Mouse (Mus musculus) MEL (cell line): ENCODE measurements around the gene Zfp668. TPM values are rescaled to one million over a fixed set of nuclear protein-coding genes. Genes with fewer than 3 reads are reported as not detected.

Experiments used
- DNase-seq: peaks from one replicate; pipeline ENCODE4 v3.0.0; 2011; ENCODE audit warnings: low read depth, low spot score
- H3K27ac ChIP-seq: 2 replicates; pipeline ENCODE4 v1.5.1; 2012; ENCODE audit warnings: low read depth, mild to moderate bottlenecking, control low read depth, low read length, moderate library complexity; ENCODE audit not compliant: control insufficient read depth
- H3K27me3 ChIP-seq, 2 experiments: fragments of 150-350 bp in 1 of 2; sonication (generic) in 1 of 2; 2 replicates each; pipeline ENCODE4 v1.6.1; 2012; ENCODE audit warnings: low read length in 2 of 2, mild to moderate bottlenecking in 2 of 2, improper control_type of control experiment in 1 of 2, moderate library complexity in 1 of 2; ENCODE audit not compliant: insufficient read depth in 2 of 2, control insufficient read depth in 1 of 2
- H3K36me3 ChIP-seq, 2 experiments: 2 replicates each; pipeline ENCODE4 v1.6.1; 2012 to 2014; ENCODE audit warnings: low read length in 2 of 2, improper control_type of control experiment in 1 of 2, inconsistent platforms in 1 of 2, mild to moderate bottlenecking in 1 of 2; ENCODE audit not compliant: insufficient read depth in 2 of 2, control insufficient read depth in 1 of 2
- H3K4me1 ChIP-seq, 2 experiments: fragments of 150-350 bp in 1 of 2; sonication (generic) in 1 of 2; 2 replicates each; pipeline ENCODE4 v1.6.1; 2012; ENCODE audit warnings: low read length in 2 of 2, improper control_type of control experiment in 1 of 2, mild to moderate bottlenecking in 1 of 2; ENCODE audit not compliant: insufficient read depth in 2 of 2, control insufficient read depth in 1 of 2
- H3K4me3 ChIP-seq, 2 experiments: fragments of 150-350 bp in 1 of 2; sonication (generic) in 1 of 2; 2 replicates each; pipeline ENCODE4 v1.5.1; 2012; ENCODE audit warnings: low read depth in 2 of 2, low read length in 2 of 2, mild to moderate bottlenecking in 2 of 2, moderate library complexity in 2 of 2, control low read depth in 1 of 2, improper control_type of control experiment in 1 of 2; ENCODE audit not compliant: control insufficient read depth in 1 of 2, insufficient read depth in 1 of 2
- H3K79me2 ChIP-seq: 2 replicates; pipeline ENCODE4 v1.6.1; 2012; ENCODE audit warnings: mild to moderate bottlenecking, low read length, moderate library complexity; ENCODE audit not compliant: control insufficient read depth, poor library complexity, insufficient read depth
- H3K9ac ChIP-seq: 2 replicates; pipeline ENCODE4 v1.6.1; 2012; ENCODE audit warnings: low read depth, mild to moderate bottlenecking, control low read depth, low read length, moderate library complexity; ENCODE audit not compliant: control insufficient read depth, poor library complexity, severe bottlenecking
- H3K9me3 ChIP-seq: fragments of 150-350 bp; sonication (generic); replicated peaks from 2 replicates; pipeline ENCODE4 v1.6.1; 2012; ENCODE audit warnings: mild to moderate bottlenecking, low read length, improper control_type of control experiment, moderate library complexity; ENCODE audit not compliant: insufficient read depth
- BHLHE40 ChIP-seq: IDR thresholded peaks from 2 replicates; pipeline ENCODE4 v1.6.1; 2012; ENCODE audit warnings: low read depth, mild to moderate bottlenecking, inconsistent platforms, low read length, improper control_type of control experiment, borderline replicate concordance
- CHD1 ChIP-seq: IDR thresholded peaks from 2 replicates; pipeline ENCODE4 v1.6.1; 2012; ENCODE audit warnings: low read depth, mild to moderate bottlenecking, inconsistent platforms, low read length, improper control_type of control experiment
- CHD2 ChIP-seq: IDR thresholded peaks from 2 replicates; pipeline ENCODE4 v1.6.1; 2011; ENCODE audit warnings: low read length, improper control_type of control experiment
- ELF1 ChIP-seq: IDR thresholded peaks from 2 replicates; pipeline ENCODE4 v1.6.1; 2014; ENCODE audit warnings: low read depth, mild to moderate bottlenecking, inconsistent platforms, low read length, improper control_type of control experiment, moderate library complexity
- EP300 ChIP-seq, 2 experiments: IDR thresholded peaks; 2 replicates each; pipeline ENCODE4 v1.6.1; 2011; ENCODE audit warnings: improper control_type of control experiment in 2 of 2, low read length in 2 of 2, low read depth in 1 of 2, mild to moderate bottlenecking in 1 of 2
- GABPA ChIP-seq: IDR thresholded peaks from 2 replicates; pipeline ENCODE4 v1.6.1; 2012; ENCODE audit warnings: low read depth, mild to moderate bottlenecking, inconsistent platforms, low read length, improper control_type of control experiment, moderate library complexity
- HCFC1 ChIP-seq: IDR thresholded peaks from 2 replicates; pipeline ENCODE4 v1.6.1; 2012; ENCODE audit warnings: low read depth, mild to moderate bottlenecking, inconsistent platforms, low read length, improper control_type of control experiment, moderate library complexity
- MAFK ChIP-seq: IDR thresholded peaks from 2 replicates; pipeline ENCODE4 v1.6.1; 2011; ENCODE audit warnings: low read depth, mild to moderate bottlenecking, low read length, improper control_type of control experiment, borderline replicate concordance
- MAX ChIP-seq: IDR thresholded peaks from 2 replicates; pipeline ENCODE4 v1.6.1; 2011; ENCODE audit warnings: low read length, improper control_type of control experiment
- MAZ ChIP-seq: IDR thresholded peaks from 2 replicates; pipeline ENCODE4 v1.6.1; 2012; ENCODE audit warnings: low read depth, mild to moderate bottlenecking, inconsistent platforms, low read length, improper control_type of control experiment
- MEF2A ChIP-seq: IDR thresholded peaks from 2 replicates; pipeline ENCODE4 v1.6.1; 2014; ENCODE audit warnings: low read depth, mild to moderate bottlenecking, inconsistent platforms, low read length, improper control_type of control experiment; ENCODE audit not compliant: poor library complexity, insufficient replicate concordance, severe bottlenecking; ENCODE audit errors: extremely low read depth
- MXI1 ChIP-seq: IDR thresholded peaks from 2 replicates; pipeline ENCODE4 v1.6.1; 2011; ENCODE audit warnings: mild to moderate bottlenecking, low read depth, low read length, improper control_type of control experiment
- MYB ChIP-seq: IDR thresholded peaks from 2 replicates; pipeline ENCODE4 v1.6.1; 2011; ENCODE audit warnings: mild to moderate bottlenecking, low read depth, low read length, improper control_type of control experiment
- MYC ChIP-seq: IDR thresholded peaks from 2 replicates; pipeline ENCODE4 v1.6.1; 2011; ENCODE audit warnings: low read depth, mild to moderate bottlenecking, low read length, improper control_type of control experiment, moderate library complexity
- POLR2A ChIP-seq, 2 experiments: IDR thresholded peaks; 2 replicates each; pipeline ENCODE4 v1.6.1; 2011 to 2012; ENCODE audit warnings: low read length in 2 of 2, mild to moderate bottlenecking in 2 of 2, control low read depth in 1 of 2, improper control_type of control experiment in 1 of 2, low read depth in 1 of 2, moderate library complexity in 1 of 2; ENCODE audit not compliant: control insufficient read depth in 1 of 2, insufficient read depth in 1 of 2, poor library complexity in 1 of 2
- POLR2AphosphoS2 ChIP-seq: IDR thresholded peaks from 2 replicates; pipeline ENCODE4 v1.6.1; 2011; ENCODE audit warnings: low read length, improper control_type of control experiment
- POLR2AphosphoS5 ChIP-seq: IDR thresholded peaks from 2 replicates; pipeline ENCODE4 v1.6.1; 2012; ENCODE audit warnings: low read depth, borderline replicate concordance, mild to moderate bottlenecking, inconsistent platforms, low read length, moderate library complexity, mixed read lengths
- RAD21 ChIP-seq: IDR thresholded peaks from 2 replicates; pipeline ENCODE4 v1.6.1; 2011; ENCODE audit warnings: mild to moderate bottlenecking, low read depth, low read length, improper control_type of control experiment
- RCOR1 ChIP-seq: IDR thresholded peaks from 2 replicates; pipeline ENCODE4 v1.6.1; 2012; ENCODE audit warnings: low read depth, mild to moderate bottlenecking, inconsistent platforms, low read length, improper control_type of control experiment
- SIN3A ChIP-seq: IDR thresholded peaks from 2 replicates; pipeline ENCODE4 v1.6.1; 2012; ENCODE audit warnings: low read length, improper control_type of control experiment, inconsistent platforms
- SMC3 ChIP-seq: IDR thresholded peaks from 2 replicates; pipeline ENCODE4 v1.6.1; 2011; ENCODE audit warnings: low read depth, low read length, improper control_type of control experiment
- TAL1 ChIP-seq: IDR thresholded peaks from 2 replicates; pipeline ENCODE4 v1.6.1; 2012; ENCODE audit warnings: mild to moderate bottlenecking, inconsistent platforms, low read length, moderate library complexity, mixed read lengths
- TBP ChIP-seq: IDR thresholded peaks from 2 replicates; pipeline ENCODE4 v1.8.0; 2011; ENCODE audit warnings: low read depth, low read length, improper control_type of control experiment
- TCF12 ChIP-seq: IDR thresholded peaks from 2 replicates; pipeline ENCODE4 v1.6.1; 2014; ENCODE audit warnings: low read depth, mild to moderate bottlenecking, inconsistent platforms, low read length, improper control_type of control experiment, moderate library complexity
- UBTF ChIP-seq: IDR thresholded peaks from 2 replicates; pipeline ENCODE4 v1.6.1; 2012; ENCODE audit warnings: low read depth, mild to moderate bottlenecking, inconsistent platforms, low read length, improper control_type of control experiment, moderate library complexity, borderline replicate concordance; ENCODE audit not compliant: insufficient read depth
- USF1 ChIP-seq: IDR thresholded peaks from 2 replicates; pipeline ENCODE4 v1.6.1; 2014; ENCODE audit warnings: low read depth, mild to moderate bottlenecking, inconsistent platforms, low read length, improper control_type of control experiment, moderate library complexity
- ZMIZ1 ChIP-seq: IDR thresholded peaks from 2 replicates; pipeline ENCODE4 v1.6.1; 2012; ENCODE audit warnings: low read depth, mild to moderate bottlenecking, inconsistent platforms, low read length, improper control_type of control experiment, moderate library complexity
- ZNF384 ChIP-seq: IDR thresholded peaks from 2 replicates; pipeline ENCODE4 v1.6.1; 2012; ENCODE audit warnings: low read depth, mild to moderate bottlenecking, inconsistent platforms, low read length, improper control_type of control experiment
- polyA plus RNA-seq, 2 experiments: library from polyadenylated mRNA; stranded (reverse) in 1 of 2; unstranded in 1 of 2; fragments of >175 nt in 1 of 2; fragments of >200 nt in 1 of 2; gene quantifications; 2 replicates each; pipeline versions ENCODE4 v1.2.1 to v1.2.4; 2012; ENCODE audit warnings: low replicate concordance in 2 of 2, low read depth in 1 of 2; ENCODE audit not compliant: insufficient read length in 2 of 2, insufficient read depth in 1 of 2, missing spikeins in 1 of 2
- total RNA-seq: library from RNA; depleted of rRNA; stranded (reverse); fragments of 300-350 nt; gene quantifications from 2 replicates; pipeline ENCODE4 v1.2.3, GENCODE M21; 2012

The Zfp668 gene
- total and polyA plus RNA-seq, 3 experiments, result 9.1 to 15.6 TPM; not detected in 1

GRCm38 (mm10) chr7:127898179-127898956 is 21.7 kb upstream of the Zfp668 start:
- Histone ChIP-seq H3K9me3 (no peaks in the 10 kb centered on the region), H3K4me1 (peaks cover 23 to 44% of the 10 kb centered on the region in 2 experiments), H3K9ac (peak overlapping the region; percentile 27), H3K79me2 (no peaks in the 10 kb centered on the region), H3K4me3 (peak overlapping the region; percentile 29 to 66), H3K27ac (0 out of 2 replicates have a peak overlapping the region, but pooled peaks have one; percentile 58), H3K36me3 (peaks cover 0 to 27% of the 10 kb centered on the region in 2 experiments; a peak in 2 of 4 replicates), H3K27me3 (no peaks in the 10 kb centered on the region)
- TF ChIP-seq POLR2A (IDR thresholded peaks at IDR 0.05; ENCODE audit: control insufficient read depth in 1 of 2, insufficient read depth in 1 of 2, low read depth in 1 of 2, low read length in 2 of 2, poor library complexity in 1 of 2) (peak in 1 of 2 experiments; percentile 34; a peak in 1 of 4 replicates), ZMIZ1 (peak; percentile 98), RAD21 (no peak), MAZ (0 out of 2 replicates have a peak, but pooled peaks have one; percentile 26), TBP (peak; percentile 76), RCOR1 (no peak; the same call in 1 of the 2 replicates), POLR2AphosphoS2 (no peak), HCFC1 (peak; percentile 16; the same call in 1 of the 2 replicates), CHD1 (no peak), SMC3 (no peak)
- peak; percentile 83 for DNase-seq

- Histone ChIP-seq H3K4me1 (peaks cover 23 to 44% of the 10 kb centered on the region in 2 experiments), H3K4me3 (no peak overlapping the region), H3K9ac (peak overlapping the region; percentile 13; the same call in 1 of the 2 replicates), H3K9me3 (no peaks in the 10 kb centered on the region), H3K27ac (peak overlapping the region; percentile 58), H3K27me3 (no peaks in the 10 kb centered on the region), H3K79me2 (no peaks in the 10 kb centered on the region), H3K36me3 (peaks cover 0 to 27% of the 10 kb centered on the region in 2 experiments; a peak in 2 of 4 replicates)
- peak; percentile 69 for DNase-seq
- TF ChIP-seq EP300 (IDR thresholded peaks at IDR 0.05; ENCODE audit: low read depth in 1 of 2, low read length in 2 of 2) (0 out of 4 replicates have a peak, but pooled peaks of 1 of the 2 experiments have one; percentile 3), POLR2AphosphoS5 (no peak), UBTF (no peak), CHD2 (no peak), CHD1 (no peak), RCOR1 (no peak), MEF2A (no peak), BHLHE40 (peak; percentile 42; the same call in 1 of the 2 replicates), HCFC1 (no peak), TCF12 (no peak), ZNF384 (no peak), MAX (peak; percentile 56; the same call in 1 of the 2 replicates), MAFK (no peak), TAL1 (no peak), SIN3A (peak; percentile 40; the same call in 1 of the 2 replicates), POLR2AphosphoS2 (no peak), MAZ (no peak), GABPA (no peak), MXI1 (peak; percentile 62), MYC (no peak), SMC3 (no peak), RAD21 (no peak), ELF1 (no peak), MYB (no peak), USF1 (peak; percentile 84)
Measured at GRCm38 (mm10) chr7:127897542-127897941, 20.9 kb upstream of the Zfp668 start.
